Mouse (Mus musculus): ENCODE results near the gene Clec2d.
"Not testable (repeated sequence)": the region's sequence is repeated elsewhere in the genome, so short reads cannot be mapped to it uniquely, and the experiment has no call there.

The Clec2d gene

GRCm38 (mm10) chr6:129180403-129181169 lies at the start of gene Clec2d:
Gene Clec2d, plus strand, starts transcription at chr6:129180615.
- peak; percentile 81 for DNase-seq (ENCODE audit: low read depth, low spot score)

GRCm38 (mm10) chr6:129132604-129133341 lies 47.6 kb upstream of the Clec2d start:
- DNase-seq (ENCODE audit: low read depth, low spot score): no peak

- no peak for DNase-seq (ENCODE audit: low read depth, low spot score)
Measured at GRCm38 (mm10) chr6:129146812-129147211, 33.6 kb upstream of the Clec2d start.

GRCm38 (mm10) chr6:129160103-129160502 lies 20.3 kb upstream of the Clec2d start:
- DNase-seq (ENCODE audit: low read depth, low spot score): no peak

GRCm38 (mm10) chr6:129161136-129161535 lies 19.3 kb upstream of the Clec2d start:
- no peak for DNase-seq (ENCODE audit: low read depth, low spot score)

GRCm38 (mm10) chr6:129161951-129162350 lies 18.5 kb upstream of the Clec2d start:
- no peak for DNase-seq (ENCODE audit: low read depth, low spot score)

- DNase-seq (ENCODE audit: low read depth, low spot score): no peak
Measured at GRCm38 (mm10) chr6:129162587-129163159, 17.7 kb upstream of the Clec2d start.

GRCm38 (mm10) chr6:129163606-129164005 lies 16.8 kb upstream of the Clec2d start:
- no peak for DNase-seq (ENCODE audit: low read depth, low spot score)

GRCm38 (mm10) chr6:129170925-129171324 lies 9.5 kb upstream of the Clec2d start:
- no peak for DNase-seq (ENCODE audit: low read depth, low spot score)

- no peak for DNase-seq (ENCODE audit: low read depth, low spot score)
Measured at GRCm38 (mm10) chr6:129171675-129172074, 8.7 kb upstream of the Clec2d start.

GRCm38 (mm10) chr6:129174836-129175235 lies 5.6 kb upstream of the Clec2d start:
- no peak for DNase-seq (ENCODE audit: low read depth, low spot score)

GRCm38 (mm10) chr6:129175612-129176011 lies 4.8 kb upstream of the Clec2d start:
- no peak for DNase-seq (ENCODE audit: low read depth, low spot score)

GRCm38 (mm10) chr6:129176621-129177020 lies 3.8 kb upstream of the Clec2d start:
- DNase-seq (ENCODE audit: low read depth, low spot score): no peak

- no peak for DNase-seq (ENCODE audit: low read depth, low spot score)
Measured at GRCm38 (mm10) chr6:129179281-129179680, 1.1 kb upstream of the Clec2d start.

GRCm38 (mm10) chr6:129179831-129180230 lies 584 bp upstream of the Clec2d start:
- DNase-seq (ENCODE audit: low read depth, low spot score): not testable (repeated sequence)

GRCm38 (mm10) chr6:129181249-129181648 lies 834 bp downstream of the Clec2d start:
- no peak for DNase-seq (ENCODE audit: low read depth, low spot score)

GRCm38 (mm10) chr6:129181683-129182082 lies 1.3 kb downstream of the Clec2d start:
- DNase-seq (ENCODE audit: low read depth, low spot score): no peak

GRCm38 (mm10) chr6:129182518-129182917 lies 2.1 kb downstream of the Clec2d start:
- DNase-seq (ENCODE audit: low read depth, low spot score): no peak

GRCm38 (mm10) chr6:129184001-129184400 lies 3.6 kb downstream of the Clec2d start:
- DNase-seq (ENCODE audit: low read depth, low spot score): not testable (repeated sequence)

GRCm38 (mm10) chr6:129184788-129185187 lies 4.4 kb downstream of the Clec2d start:
- no peak for DNase-seq (ENCODE audit: low read depth, low spot score)

- DNase-seq (ENCODE audit: low read depth, low spot score): no peak
Measured at GRCm38 (mm10) chr6:129186022-129186421, 5.6 kb downstream of the Clec2d start.

- DNase-seq (ENCODE audit: low read depth, low spot score): no peak
Measured at GRCm38 (mm10) chr6:129186457-129187199, 6.2 kb downstream of the Clec2d start.
